Mouse (Mus musculus) liver (tissue): Measurements from ENCODE around the gene Osbpl10.

Experiments
- DNase-seq: peaks from one replicate; pipeline ENCODE4 v3.0.0-alpha.2; 2020; ENCODE audit warnings: mixed read lengths

Osbpl10 gene

GRCm38 (mm10) chr9:115034788-115035187 lies 56.4 kb downstream of the Osbpl10 start:
- no peak for DNase-seq

- DNase-seq: no peak
These were observed 59.8 kb downstream of the Osbpl10 start for GRCm38 (mm10) chr9:115038215-115038614.

GRCm38 (mm10) chr9:115038686-115039085 lies 60.3 kb downstream of the Osbpl10 start:
- no peak for DNase-seq

- DNase-seq: no peak
These were observed 60.9 kb downstream of the Osbpl10 start for GRCm38 (mm10) chr9:115039245-115039644.

- DNase-seq: no peak
These were observed 64.2 kb downstream of the Osbpl10 start for GRCm38 (mm10) chr9:115042571-115042970.

GRCm38 (mm10) chr9:115042971-115043706 lies 64.8 kb downstream of the Osbpl10 start:
- no peak for DNase-seq

GRCm38 (mm10) chr9:115043881-115044770 lies 65.8 kb downstream of the Osbpl10 start:
- DNase-seq: peak; percentile 25

- DNase-seq: no peak
These were observed 66.9 kb downstream of the Osbpl10 start for GRCm38 (mm10) chr9:115045087-115045800.

GRCm38 (mm10) chr9:115046701-115047100 lies 68.3 kb downstream of the Osbpl10 start:
- no peak for DNase-seq

- no peak for DNase-seq
These were observed 70.0 kb downstream of the Osbpl10 start for GRCm38 (mm10) chr9:115048340-115048739.

GRCm38 (mm10) chr9:115048861-115049260 lies 70.5 kb downstream of the Osbpl10 start:
- DNase-seq: no peak

GRCm38 (mm10) chr9:115049981-115050720 lies 71.8 kb downstream of the Osbpl10 start:
- no peak for DNase-seq

GRCm38 (mm10) chr9:115051976-115052375 lies 73.6 kb downstream of the Osbpl10 start:
- no peak for DNase-seq

GRCm38 (mm10) chr9:115053779-115054178 lies 75.4 kb downstream of the Osbpl10 start:
- DNase-seq: no peak

GRCm38 (mm10) chr9:115055041-115055830 lies 76.9 kb downstream of the Osbpl10 start:
- no peak for DNase-seq

GRCm38 (mm10) chr9:115058806-115059205 lies 80.4 kb downstream of the Osbpl10 start:
- no peak for DNase-seq

- no peak for DNase-seq
These were observed 86.5 kb downstream of the Osbpl10 start for GRCm38 (mm10) chr9:115064834-115065233.

- DNase-seq: no peak
These were observed 88.7 kb downstream of the Osbpl10 start for GRCm38 (mm10) chr9:115067071-115067470.

- no peak for DNase-seq
These were observed 96.8 kb downstream of the Osbpl10 start for GRCm38 (mm10) chr9:115075191-115075590.

GRCm38 (mm10) chr9:115088295-115088993 lies 110.1 kb downstream of the Osbpl10 start:
- DNase-seq: peak; percentile 69

- no peak for DNase-seq
These were observed 111.3 kb downstream of the Osbpl10 start for GRCm38 (mm10) chr9:115089644-115090043.
